Mouse (Mus musculus) liver, postnatal 0 days (tissue): ENCODE data around the gene Pcsk5. TPM values are rescaled to one million over a fixed set of nuclear protein-coding genes. Genes with fewer than 3 reads are reported as not detected.

Experiments used
- ATAC-seq: fragments of 200-750 bp; cut with Nextera tagmentation; 2 replicates; pipeline ENCODE4 v1.8.0; 2017; ENCODE audit warnings: mild to moderate bottlenecking, moderate library complexity
- DNase-seq: peaks from one replicate; pipeline ENCODE4 v3.0.0-alpha.2; 2016
- H3K27ac ChIP-seq: fragments of 300-500 bp; sonication (generic); 2 replicates; pipeline ENCODE4 v1.5.1; 2014; ENCODE audit warnings: antibody characterized with exemption, moderate library complexity, mild to moderate bottlenecking, low read depth
- H3K27me3 ChIP-seq: fragments of 300-500 bp; sonication (generic); 2 replicates; pipeline ENCODE4 v1.6.1; 2014; ENCODE audit warnings: low read length, control low read depth, mixed read lengths; ENCODE audit not compliant: insufficient read depth
- H3K36me3 ChIP-seq: fragments of 300-500 bp; sonication (generic); replicated peaks from 2 replicates; pipeline ENCODE4 v1.6.1; 2014; ENCODE audit warnings: mild to moderate bottlenecking, control low read depth, low read length, moderate library complexity, mixed read lengths; ENCODE audit not compliant: insufficient read depth
- H3K4me1 ChIP-seq: fragments of 300-500 bp; sonication (generic); 2 replicates; pipeline ENCODE4 v1.6.1; 2014; ENCODE audit warnings: antibody characterized with exemption, mild to moderate bottlenecking, control low read depth; ENCODE audit not compliant: insufficient read depth
- H3K4me2 ChIP-seq: fragments of 300-500 bp; sonication (generic); 2 replicates; pipeline ENCODE4 v1.6.1; 2014; ENCODE audit warnings: low read depth, mild to moderate bottlenecking, low read length, moderate library complexity, mixed read lengths
- H3K4me3 ChIP-seq: fragments of 300-500 bp; sonication (generic); 2 replicates; pipeline ENCODE4 v1.5.1; 2014; ENCODE audit warnings: low read depth, low read length
- H3K9ac ChIP-seq: fragments of 300-500 bp; sonication (generic); replicated peaks from 2 replicates; pipeline ENCODE4 v1.6.1; 2014; ENCODE audit warnings: mild to moderate bottlenecking, moderate library complexity
- H3K9me3 ChIP-seq: fragments of 300-500 bp; sonication (generic); 2 replicates; pipeline ENCODE4 v1.6.1; 2016; ENCODE audit warnings: mild to moderate bottlenecking, control low read depth, low read length, mixed read lengths
- CTCF ChIP-seq: sonication (generic); IDR thresholded peaks from 2 replicates; pipeline ENCODE4 v1.5.1; 2016; ENCODE audit warnings: antibody characterized with exemption, low read depth
- EP300 ChIP-seq: IDR thresholded peaks from 2 replicates; pipeline ENCODE4 v1.6.1; 2016; ENCODE audit warnings: antibody characterized with exemption, low read depth, mild to moderate bottlenecking
- WGBS: fragments of 180-500 bp; shearing (Covaris S2); extraction: QIAGEN DNeasy Blood & Tissue Kit; methylation state at CpG from one replicate; pipeline ENCODE4 v1.1.7; 2014; ENCODE audit not compliant: insufficient replicate concordance; 5-methylcytosine and 5-hydroxymethylcytosine counted together
- polyA plus RNA-seq: library from polyadenylated mRNA; unstranded; fragments of >200 nt; fragmentation: Nextera tagmentation; extraction: Ambion mirVana; gene quantifications from 2 replicates; pipeline ENCODE4 v1.2.1, GENCODE M21; 2015

Pcsk5 gene
- polyA plus RNA-seq, 1 experiment from 2014 or later, result 4.1 TPM

- DNase-seq, result no peak
- WGBS, result 74% methylated on average over 3 of the region's 3 CpGs
- H3K27ac ChIP-seq, result no peak overlapping the region
- TF ChIP-seq CTCF (no peak), EP300 (no peak)
- no peak for ATAC-seq
- H3K9ac ChIP-seq, result no peak overlapping the region
- H3K9me3 ChIP-seq, result no peaks in the 10 kb centered on the region
- no peak overlapping the region for H3K4me2 ChIP-seq
- H3K4me3 ChIP-seq, result no peak overlapping the region
- no peaks in the 10 kb centered on the region for H3K4me1 ChIP-seq
- no peaks in the 10 kb centered on the region for H3K36me3 ChIP-seq
- no peaks in the 10 kb centered on the region for H3K27me3 ChIP-seq
These were observed 174.8 kb downstream of the Pcsk5 start for GRCm38 (mm10) chr19:17662676-17663075.

- Histone ChIP-seq H3K4me1 (no peaks in the 10 kb centered on the region), H3K4me2 (no peak overlapping the region), H3K27me3 (no peaks in the 10 kb centered on the region), H3K36me3 (no peaks in the 10 kb centered on the region), H3K4me3 (no peak overlapping the region), H3K9ac (no peak overlapping the region), H3K27ac (no peak overlapping the region), H3K9me3 (no peaks in the 10 kb centered on the region)
- DNase-seq, result no peak
- no peak for ATAC-seq
- 79% methylated on average over 6 of the region's 6 CpGs for WGBS
- TF ChIP-seq EP300 (no peak), CTCF (no peak)
These were observed 175.2 kb downstream of the Pcsk5 start for GRCm38 (mm10) chr19:17662271-17662670.

DNA sequence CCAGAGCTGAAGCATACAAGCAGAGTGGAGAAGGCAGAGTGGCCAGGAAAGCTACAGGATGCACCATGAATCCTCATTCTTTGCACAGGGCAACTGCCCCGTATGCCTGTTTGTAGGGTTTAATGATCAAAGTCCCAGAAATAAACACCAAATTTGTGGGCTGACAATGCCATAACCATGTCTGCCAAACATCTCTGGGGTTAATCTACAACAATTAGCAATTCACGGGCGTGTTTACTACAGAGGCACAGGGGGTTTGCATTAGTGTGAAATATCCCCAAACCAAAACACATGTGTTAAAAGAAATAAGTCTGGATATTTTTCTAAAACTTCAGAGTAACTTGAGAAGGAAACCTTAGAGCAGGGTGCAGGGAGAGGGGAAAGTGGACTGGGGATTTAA lies 178.1 kb downstream of the Pcsk5 start:
- no peaks in the 10 kb centered on the region for H3K4me1 ChIP-seq
- 67% methylated on average over 3 of the region's 3 CpGs for WGBS
- ATAC-seq, result no peak

GRCm38 (mm10) chr19:17650831-17651502 lies 186.5 kb downstream of the Pcsk5 start:
- Histone ChIP-seq H3K27me3 (no peaks in the 10 kb centered on the region), H3K4me3 (no peak overlapping the region), H3K4me1 (no peaks in the 10 kb centered on the region), H3K9ac (no peak overlapping the region), H3K4me2 (no peak overlapping the region), H3K27ac (no peak overlapping the region), H3K9me3 (no peaks in the 10 kb centered on the region), H3K36me3 (no peaks in the 10 kb centered on the region; the same call in 1 of the 2 replicates)
- 43% methylated on average over 5 of the region's 5 CpGs for WGBS
- TF ChIP-seq CTCF, result no peak
- DNase-seq (no peak), ATAC-seq (no peak)

More for the DNA sequence above, 178.1 kb downstream of the Pcsk5 start:
- no peak for DNase-seq
- Histone ChIP-seq H3K27ac (no peak overlapping the region), H3K27me3 (no peaks in the 10 kb centered on the region), H3K4me2 (no peak overlapping the region), H3K9me3 (no peaks in the 10 kb centered on the region), H3K9ac (no peak overlapping the region), H3K36me3 (no peaks in the 10 kb centered on the region), H3K4me3 (no peak overlapping the region)
- TF ChIP-seq EP300 (no peak), CTCF (no peak)

GRCm38 (mm10) chr19:17649967-17650366 lies 187.5 kb downstream of the Pcsk5 start:
- Histone ChIP-seq H3K36me3 (no peaks in the 10 kb centered on the region; the same call in 1 of the 2 replicates), H3K9ac (no peak overlapping the region), H3K9me3 (no peaks in the 10 kb centered on the region), H3K4me2 (no peak overlapping the region), H3K4me3 (no peak overlapping the region), H3K4me1 (no peaks in the 10 kb centered on the region), H3K27ac (no peak overlapping the region), H3K27me3 (no peaks in the 10 kb centered on the region)
- no peak for DNase-seq
- 81% methylated on average over 3 of the region's 3 CpGs for WGBS
- TF ChIP-seq EP300 (no peak), CTCF (no peak)
- ATAC-seq, result no peak

GRCm38 (mm10) chr19:17643128-17643797 lies 194.2 kb downstream of the Pcsk5 start:
- Histone ChIP-seq H3K27ac (no peak overlapping the region), H3K4me2 (no peak overlapping the region), H3K9ac (no peak overlapping the region), H3K4me1 (no peaks in the 10 kb centered on the region), H3K27me3 (no peaks in the 10 kb centered on the region), H3K4me3 (no peak overlapping the region), H3K36me3 (no peaks in the 10 kb centered on the region), H3K9me3 (no peaks in the 10 kb centered on the region)
- DNase-seq (no peak), ATAC-seq (no peak)
- no peak for TF ChIP-seq CTCF
- TF ChIP-seq EP300, result no peak
- 57% methylated on average over 3 of the region's 3 CpGs for WGBS
